Mouse (Mus musculus): ENCODE measurements around the gene Exd1. TPM values are rescaled to one million over a fixed set of nuclear protein-coding genes. Genes with fewer than 3 reads are reported as not detected.

Exd1 gene
- under 1 TPM; 0.51 to 0.82 TPM for total RNA-seq (2021)
- long read RNA-seq, experiment 1: 0 reads
- long read RNA-seq, experiment 2, partial matches to known transcripts: 1 of 1 reads
- long read RNA-seq, experiment 2, other reads (novel, unspliced or antisense): 0 of 1 reads

DNA sequence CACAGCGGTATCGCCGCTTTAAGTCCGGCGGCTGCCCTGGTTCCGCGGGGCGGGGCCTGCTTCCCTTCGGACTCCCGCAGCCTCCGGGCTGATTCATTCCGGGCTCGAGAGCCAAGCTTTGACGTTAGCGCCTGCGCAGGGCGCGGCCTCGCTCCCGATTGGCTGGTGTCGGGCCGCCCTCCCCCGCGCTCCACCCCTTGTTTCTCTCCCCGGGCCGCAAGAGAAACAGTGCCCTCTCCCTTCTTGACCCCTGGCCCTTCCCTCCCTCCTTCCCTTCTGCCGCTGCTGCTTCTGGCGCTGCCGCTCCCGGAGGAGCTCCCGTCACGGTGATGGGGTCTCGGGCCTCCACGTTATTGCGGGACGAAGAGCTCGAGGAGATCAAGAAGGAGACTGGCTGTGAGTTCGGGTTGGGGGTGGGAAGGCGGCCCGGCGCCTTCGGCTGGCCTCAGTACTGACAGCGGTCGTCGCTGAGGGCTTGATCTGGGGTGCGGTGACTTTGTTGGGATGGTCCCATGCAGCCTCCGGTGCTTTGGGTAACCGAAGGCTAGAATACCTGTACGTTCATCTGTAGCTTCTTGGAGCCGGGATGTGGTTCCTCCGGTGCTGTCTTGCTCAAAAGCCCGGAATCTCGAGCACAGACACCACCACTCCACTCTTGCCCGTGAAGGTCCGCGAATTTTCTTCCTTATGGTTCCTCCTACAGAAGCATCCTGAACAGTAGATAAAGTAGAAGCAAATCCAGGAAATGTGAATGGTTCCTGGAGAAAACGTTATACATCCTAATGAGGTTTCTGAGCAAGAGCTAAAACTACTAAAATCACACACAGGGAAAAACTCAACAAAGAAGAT, at the start of gene Exd1, which contains the start of gene Chp1:
TSS of gene Exd1 (minus strand) at position 106 of the 849 bp plus-strand sequence.
TSS of gene Chp1 (plus strand) at position 176 of the 849 bp plus-strand sequence.
- peak; percentile 99 for DNase-seq

DNA sequence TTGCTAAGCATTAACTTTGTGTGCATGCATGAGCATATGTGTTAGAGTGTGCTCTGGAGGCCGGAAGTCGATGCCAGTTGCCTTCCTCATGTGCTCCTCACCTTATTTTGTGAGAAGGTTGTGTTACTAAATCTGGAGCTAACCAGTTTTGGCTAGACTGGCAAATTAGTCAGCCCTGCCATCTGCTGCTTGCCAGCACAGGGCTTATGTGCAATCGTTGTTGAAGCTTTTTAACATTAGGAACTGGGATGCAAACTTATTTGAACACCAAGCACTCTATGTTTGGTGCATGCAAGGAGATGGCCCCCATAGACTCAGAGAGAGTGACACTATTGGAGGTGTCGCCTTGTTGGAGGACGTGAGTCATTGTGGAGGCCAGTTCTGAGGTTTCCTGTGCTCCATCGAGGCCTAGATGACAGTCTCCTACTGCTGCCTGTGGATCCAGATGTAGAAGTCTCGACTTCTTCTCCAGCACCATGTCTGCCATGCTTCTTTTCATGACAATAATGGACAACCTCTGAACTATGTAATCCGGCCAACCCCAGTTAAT, 49.4 kb upstream of the Exd1 start:
- no peak for DNase-seq

DNA sequence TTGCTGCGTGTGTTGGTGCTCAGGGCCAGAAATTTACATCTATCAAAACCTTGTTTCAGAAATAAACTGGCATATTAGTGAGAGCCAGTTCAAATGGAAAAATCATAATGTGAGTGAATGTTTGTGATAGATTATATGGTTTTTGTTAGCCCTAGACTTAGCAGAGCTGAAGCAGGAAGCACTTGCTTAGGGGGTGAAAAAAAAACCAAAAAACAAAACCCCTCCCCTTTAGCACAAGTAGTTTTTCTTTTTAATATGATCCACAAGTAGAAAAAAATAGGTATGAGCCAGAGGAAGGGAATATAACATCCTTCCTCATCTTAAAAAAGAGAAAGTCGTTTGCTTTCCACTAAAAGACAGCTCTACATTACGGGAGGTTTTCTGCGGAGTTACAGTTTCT, 47.9 kb upstream of the Exd1 start:
- no peak for DNase-seq

DNA sequence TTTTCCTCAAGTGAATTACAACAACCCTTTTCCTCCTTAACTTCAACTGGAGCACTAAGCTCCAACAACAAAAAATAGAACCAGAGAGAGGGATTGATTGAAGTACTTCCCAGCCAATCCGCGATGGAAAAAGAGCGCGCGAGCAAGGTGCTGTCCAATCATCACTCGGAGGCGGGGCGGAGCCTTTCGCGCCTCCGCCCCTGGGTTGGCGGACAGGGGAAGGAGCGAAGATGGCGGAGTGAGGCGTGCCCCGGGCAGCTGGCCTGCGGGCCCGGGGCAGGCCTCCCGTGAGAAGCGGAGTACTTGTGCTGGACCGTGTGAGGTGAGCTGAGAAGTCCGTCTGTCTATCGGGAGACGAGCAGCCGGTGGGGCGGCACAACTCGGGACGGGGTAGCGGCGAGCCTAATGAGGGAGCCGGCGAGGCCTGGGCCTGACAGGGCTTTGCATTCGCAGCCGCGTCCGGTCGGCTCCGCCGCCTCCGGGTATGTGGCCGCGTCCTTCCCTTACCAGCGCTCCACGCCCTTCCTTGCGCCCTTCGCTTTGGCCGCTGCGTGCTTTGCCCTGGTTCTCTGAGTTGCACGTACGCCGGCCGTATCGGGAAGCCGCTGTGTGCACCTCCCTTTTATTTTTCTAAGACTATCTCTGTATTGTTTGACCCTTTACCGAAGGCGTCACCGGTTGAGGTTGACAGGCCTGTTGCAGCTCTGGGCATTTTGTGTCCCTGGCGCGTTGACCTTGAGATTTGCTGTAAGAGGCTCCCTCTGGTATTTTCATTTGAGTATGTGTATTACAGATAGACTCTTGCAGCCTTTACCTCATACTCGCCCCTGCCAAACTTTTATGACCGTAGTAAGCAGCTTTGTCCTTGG, 46.9 kb upstream of the Exd1 start:
- DNase-seq: peak; percentile 95

DNA sequence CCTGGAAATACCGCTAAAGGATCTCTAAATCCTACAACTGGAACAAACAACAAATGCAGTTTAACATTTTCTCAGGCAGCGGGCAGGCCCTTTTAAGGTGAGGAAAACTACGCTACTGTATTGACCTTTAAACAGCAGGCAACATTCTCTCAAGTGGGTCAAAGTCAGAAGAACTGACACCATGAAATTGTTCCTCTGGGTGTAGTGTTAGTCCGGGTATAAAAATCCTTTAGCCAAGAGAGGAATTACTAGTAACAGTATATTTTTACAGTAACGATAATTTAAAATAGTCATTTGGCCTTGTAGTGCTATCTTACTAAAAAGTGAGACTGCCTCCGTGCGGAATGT, 46.3 kb upstream of the Exd1 start:
- no peak for DNase-seq

DNA sequence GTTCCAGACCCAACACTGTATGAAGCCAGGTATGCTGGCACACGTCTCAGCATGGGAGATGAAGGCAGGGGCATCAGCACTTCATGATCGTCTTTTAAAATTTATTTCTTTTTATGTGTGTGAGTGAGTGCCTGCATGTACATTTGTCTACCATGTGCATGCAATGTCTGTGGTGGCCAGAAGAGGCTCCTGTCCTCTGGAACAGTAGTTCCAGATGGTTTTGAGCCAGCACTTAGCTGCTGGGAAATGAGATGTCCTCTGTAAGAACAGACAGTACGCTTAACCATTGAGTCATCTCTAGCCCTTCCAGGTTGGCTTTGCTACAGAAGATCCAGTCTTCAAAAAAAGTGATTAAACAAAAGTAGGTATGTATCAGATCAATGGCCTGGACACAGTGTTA, 43.8 kb upstream of the Exd1 start:
- no peak for DNase-seq

DNA sequence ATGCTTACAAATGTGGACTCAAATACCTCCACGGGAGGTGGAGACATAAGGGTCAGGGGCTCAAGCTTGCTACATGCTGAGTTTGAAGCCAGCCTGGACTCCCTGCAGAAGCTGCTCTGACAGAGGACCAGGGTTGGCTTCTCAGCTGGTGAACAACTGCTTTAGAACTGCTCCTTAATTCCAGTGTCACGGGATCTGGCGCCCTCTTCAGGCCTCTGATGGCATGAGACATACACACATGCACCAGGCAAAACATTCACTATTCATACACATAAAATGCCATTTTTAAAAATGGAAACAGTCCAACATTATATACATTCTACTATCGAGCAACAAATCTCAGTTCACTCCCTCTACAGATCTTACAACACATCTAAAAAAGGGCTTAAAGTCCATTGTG, 40.0 kb upstream of the Exd1 start:
- no peak for DNase-seq

DNA sequence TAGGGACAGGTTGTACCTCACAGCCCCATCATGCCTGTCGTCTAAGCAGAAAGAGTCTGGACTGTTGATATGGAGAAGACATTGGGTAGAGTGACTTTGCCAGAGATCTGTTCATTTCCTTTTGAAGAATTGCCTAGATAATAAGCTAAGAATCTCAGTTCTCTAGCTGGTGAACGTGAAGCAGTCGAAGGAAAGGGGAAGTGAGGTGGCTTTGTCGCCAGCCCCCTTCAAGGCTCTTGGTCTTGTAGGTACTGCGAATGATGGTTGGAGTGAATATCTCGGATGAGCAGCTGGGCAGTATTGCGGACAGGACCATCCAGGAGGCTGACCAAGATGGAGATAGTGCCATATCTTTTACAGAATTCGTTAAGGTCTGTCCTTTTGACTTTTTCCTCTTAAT, 36.9 kb upstream of the Exd1 start:
- no peak for DNase-seq

DNA sequence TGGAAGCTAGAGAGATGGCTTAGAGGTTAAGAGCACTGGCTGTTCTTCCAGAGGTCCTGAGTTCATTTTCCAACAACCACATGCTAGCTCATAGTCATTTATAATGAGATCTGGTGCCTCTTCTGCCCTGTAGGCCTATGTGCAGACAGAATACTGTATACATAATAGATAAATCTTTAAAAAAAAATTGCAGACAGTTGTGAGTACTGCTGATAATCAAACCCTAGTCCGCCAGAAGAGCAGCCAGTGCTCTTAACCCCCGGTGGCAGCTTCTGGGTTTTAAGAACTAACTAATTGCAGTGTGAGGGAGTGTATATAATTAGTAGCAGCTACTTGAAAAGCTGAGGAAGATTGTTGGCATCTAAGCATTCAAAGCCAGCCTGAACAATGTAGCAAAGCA, 36.0 kb upstream of the Exd1 start:
- no peak for DNase-seq

DNA sequence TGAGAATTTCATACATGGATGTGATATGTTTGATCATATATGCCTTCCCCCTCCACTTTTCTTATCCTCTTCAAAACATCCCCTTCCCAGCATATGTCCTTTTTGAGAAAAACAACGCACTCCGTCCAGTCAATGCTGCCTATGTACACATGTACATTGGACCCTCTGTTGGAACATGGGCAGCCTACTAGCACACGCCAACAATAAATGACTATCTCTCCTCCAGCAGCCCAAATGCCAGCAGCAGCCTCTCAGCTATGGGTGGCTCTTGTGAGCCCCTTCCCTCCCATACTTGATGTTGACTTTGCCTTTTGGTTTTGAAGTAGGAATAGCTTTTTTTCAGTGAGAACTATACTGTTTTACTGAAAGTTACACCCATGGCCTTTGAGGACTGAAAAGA, 34.1 kb upstream of the Exd1 start:
- no peak for DNase-seq

DNA sequence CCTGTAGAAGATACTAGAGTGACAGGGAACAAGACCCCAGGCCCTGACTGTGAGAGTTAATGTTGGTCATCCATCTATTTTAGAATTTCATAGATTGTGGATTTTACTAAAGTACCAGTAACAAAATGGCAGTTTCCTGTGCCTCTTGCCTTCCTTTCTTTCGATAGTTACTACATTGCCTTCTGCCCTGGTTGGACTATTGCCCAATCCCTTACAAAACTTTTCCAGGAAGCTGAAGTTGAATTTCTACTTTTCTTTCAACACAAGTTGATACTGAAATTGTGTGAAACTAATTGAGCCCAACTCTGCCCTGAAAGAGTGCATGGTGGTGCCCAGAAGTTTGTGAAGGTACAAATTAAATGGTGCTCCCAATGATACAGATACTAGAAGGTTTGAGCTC, 25.0 kb upstream of the Exd1 start:
- DNase-seq: no peak

DNA sequence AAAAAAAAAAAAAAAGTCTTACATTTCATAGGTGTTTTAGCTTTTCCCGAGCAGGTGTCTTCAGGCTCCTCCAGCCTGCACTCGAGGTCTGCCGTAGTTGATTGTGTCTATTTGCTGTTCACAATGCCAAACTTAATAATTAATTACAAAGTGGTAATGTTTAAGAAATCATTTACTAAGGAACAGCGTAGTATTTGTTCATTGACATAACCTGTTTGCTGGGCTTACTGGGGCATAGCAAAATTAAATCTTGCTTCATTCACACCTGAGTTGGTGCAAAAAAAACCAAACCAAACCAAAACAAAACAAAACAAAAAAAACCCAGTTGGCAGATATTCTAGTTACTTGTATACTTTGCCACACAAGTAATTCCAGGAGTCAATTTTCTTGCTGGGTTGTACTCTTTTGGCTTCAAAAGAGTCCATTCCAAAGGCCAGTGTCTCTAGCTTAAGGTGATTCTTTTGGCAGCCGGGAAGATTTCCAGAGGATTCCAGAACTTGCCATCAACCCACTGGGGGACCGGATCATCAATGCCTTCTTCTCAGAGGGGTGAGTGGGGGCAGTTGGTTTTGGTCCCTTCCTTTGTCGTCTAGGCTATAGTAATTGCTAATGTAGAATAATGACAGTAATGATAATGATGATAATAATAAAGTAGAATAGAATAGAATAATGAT, 18.9 kb upstream of the Exd1 start:
- no peak for DNase-seq

DNA sequence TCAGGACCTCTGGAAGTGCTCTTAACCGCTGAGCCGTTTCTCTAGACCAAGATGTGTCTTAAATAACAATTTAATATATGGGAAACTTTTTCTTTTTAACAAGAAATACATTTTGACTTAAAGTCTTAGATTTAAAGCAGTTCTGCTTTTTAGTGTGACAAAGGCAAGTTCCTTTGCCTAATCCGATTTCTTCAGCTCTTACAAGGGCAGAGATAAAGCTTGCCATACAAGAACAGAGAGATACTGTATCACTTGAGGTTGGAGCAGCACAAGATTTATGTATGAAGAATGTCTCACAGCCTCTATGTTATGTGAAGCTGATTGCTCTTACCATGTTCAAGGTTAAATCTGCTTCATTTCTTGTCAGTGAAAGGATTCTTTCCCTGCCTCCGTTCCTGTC, 17.9 kb upstream of the Exd1 start:
- no peak for DNase-seq

DNA sequence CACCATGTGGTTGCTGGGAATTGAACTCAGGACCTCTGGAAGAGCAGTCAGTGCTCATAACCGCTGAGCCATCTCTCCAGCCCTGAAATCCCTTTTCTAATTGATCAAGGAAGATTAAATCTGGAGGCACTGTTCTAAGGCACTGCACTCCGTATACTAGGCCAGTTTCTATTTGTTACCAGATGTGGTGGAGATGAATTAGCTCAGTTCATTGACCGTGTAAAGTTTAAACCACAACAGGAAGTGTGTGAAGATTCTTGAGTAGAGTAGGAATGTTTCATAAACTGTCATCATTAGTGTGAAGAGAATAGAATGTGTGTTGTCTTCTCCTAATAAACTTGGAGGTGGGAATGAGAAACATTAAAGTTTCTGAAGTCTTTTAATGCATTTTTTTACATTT, 14.4 kb upstream of the Exd1 start:
- DNase-seq: no peak

DNA sequence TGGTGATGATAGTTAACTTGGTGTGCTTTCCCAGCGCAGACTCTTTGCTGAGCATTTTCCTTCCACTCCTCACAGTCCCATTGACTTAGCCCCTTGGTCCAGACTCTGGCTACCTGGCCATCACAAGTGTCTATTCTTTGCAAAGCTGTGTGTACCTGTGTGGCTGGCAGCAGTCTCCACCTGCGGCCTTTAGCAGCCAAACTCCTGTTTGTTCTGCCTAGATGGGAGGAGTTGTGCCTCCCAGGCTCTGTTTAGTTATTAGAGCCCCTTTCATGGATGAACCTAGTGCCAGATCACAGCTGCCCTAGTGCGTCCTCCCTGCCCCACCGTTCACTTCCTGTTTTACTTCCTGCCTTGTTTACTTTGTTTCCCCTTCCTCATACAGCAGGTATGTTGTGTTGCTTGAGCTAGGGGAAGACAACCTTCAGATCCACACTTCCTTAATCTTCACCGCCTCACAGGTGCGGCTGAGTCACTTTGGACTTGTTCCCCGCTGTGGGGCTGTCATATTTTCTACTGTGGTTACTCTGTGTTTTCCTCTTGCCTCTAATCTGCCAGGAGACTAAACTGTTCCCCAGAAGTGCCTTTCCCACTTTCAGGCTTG, 11.4 kb upstream of the Exd1 start:
- no peak for DNase-seq

DNA sequence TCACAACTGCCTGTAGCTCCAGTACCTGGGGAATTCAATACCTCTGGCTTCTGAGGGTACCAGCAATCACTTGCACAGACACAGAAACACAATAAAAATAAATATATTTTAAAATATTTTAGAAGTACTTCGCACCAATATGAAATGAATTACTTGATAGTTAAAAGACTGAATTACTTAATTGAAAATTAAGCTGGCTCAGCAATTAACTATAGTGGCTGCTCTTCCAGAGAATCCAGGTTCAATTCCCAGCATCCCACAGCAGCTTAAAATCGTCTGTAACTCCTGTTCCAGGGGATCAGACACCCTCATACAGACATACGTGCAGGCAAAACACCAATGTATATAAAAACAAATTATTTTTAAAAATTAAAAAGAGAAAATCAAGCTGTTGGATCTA, 10.6 kb upstream of the Exd1 start:
- DNase-seq: no peak

DNA sequence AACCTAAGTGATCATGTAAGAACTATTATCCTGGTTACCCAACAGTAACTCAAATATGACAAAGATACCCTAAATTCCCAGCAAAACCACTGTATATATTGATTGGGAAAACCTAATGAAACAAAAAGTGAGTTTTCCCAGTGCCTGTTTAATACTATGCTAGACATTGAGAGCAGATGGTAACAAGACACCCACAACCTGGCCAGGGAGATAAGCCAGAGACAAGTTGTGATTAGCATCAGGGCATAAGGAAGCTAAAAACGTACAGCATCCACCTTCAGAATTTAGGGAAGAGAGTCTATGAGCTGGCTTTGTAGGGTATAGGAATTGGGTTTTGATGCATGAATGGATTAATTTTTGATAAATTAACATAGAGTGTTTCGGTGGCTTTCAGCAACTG, 2.3 kb upstream of the Exd1 start:
- DNase-seq: no peak

DNA sequence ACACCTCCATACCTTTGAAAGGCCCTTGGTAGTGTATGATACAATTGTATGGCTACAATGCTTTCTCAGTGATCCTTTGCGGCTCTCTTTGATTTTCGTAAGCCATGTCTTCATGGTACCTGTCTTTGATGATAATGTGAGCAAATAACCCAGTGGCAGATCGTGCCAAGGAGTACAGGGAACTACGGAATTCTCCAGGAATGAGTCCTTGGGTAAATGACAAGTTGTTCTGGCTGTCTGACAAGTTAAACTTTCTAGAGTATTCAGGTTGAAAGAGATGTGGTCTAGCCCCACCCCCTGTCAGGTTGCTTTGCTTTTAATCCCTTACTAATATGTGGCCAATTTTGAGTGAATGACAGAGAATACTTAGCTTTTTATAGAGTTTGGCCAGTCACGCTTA, 1.3 kb upstream of the Exd1 start:
- DNase-seq: no peak

DNA sequence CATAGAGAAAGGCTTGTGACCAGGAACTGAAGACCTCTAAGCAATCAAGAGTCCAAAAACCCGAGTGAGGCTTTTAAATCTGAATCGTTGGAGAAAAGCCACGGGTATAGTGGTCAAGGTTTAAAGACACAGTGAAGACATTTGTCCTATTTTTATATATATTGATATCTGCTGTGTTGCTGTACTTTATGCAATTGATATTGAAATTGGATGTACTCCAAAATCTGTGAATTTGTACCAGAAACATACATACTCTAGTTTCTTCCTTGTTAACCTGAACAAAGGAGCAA, 889 bp upstream of the Exd1 start:
- no peak for DNase-seq

DNA sequence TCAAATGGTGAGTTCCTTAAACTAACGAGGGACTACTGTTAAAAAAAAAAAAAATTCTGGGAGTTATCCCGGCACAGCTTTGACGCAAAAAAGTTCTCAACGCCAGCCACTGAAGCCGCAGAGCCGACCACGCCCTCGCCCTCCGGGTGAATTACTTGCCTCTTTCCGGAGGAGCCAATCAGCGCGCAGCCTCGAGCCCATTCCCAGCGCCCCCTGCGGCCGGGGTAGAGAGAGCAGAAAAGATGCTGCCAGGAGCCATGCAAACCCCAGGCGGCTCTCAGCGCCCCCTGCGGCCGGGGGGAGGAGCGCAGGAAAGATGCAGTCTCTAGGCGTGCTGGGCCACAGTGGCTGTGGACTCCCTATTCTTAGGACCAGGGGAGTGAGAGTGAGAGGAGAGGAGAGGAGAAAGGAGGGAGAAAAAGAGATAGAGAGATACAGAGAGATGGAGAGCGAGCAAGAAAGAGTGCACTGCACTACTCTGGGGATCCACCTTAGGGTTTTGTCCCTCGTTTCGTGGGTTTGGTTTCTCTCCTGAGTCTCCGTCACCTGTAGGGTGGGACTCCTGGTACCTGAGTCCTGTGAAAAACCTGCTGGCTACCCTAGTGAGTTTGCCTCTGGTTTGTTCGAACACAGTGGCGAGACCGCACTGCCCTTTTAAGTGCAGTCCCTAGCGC, 442 bp downstream of the Exd1 start:
- DNase-seq: peak; percentile 88

DNA sequence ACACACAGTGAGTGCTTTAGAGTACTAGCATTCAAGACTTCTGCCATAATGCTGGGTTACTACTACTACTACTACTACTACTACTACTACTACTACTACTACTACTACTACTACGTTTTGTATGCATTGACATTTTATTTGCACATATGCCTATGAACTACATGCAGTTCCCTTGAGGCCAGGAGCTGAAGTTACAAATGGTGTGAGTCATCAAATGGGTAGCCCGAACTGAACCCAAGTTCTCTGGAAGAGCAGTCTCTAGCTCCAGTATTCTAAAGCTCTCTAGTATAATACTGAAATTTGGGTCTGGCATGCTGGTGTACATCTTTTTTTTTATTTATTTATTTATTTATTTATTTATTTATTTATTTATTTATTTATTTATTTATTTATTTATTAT, 3.8 kb downstream of the Exd1 start:
- no peak for DNase-seq

DNA sequence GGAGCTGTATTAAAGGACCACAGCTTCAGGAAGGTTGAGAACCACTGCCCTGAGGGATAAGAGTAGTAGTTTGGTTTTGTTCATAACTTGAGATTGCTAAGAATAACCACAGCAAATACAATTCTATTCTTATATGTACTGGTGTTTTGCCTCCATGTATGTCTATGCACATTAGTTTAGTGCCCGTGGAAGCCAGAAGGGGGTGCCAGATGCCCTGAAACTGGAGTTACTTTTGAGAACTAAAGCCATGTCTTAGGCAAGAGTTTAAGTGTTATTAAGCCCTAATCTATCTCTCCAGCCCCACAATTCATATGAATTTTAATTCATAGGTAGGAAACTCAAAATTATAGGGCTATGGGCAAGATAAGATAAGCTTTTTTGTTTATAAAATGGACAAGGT, 5.3 kb downstream of the Exd1 start:
- DNase-seq: no peak

All from gastrocnemius, postnatal 25 days (tissue).